In genomic region chr13:65241627-65242318, GRCm38 (mm10) we compare ENCODE assay signal across 10 mouse cellular contexts. TPM values are rescaled to one million over a fixed set of nuclear protein-coding genes. Genes with fewer than 3 reads are reported as not detected.
A peak's percentile ranks its signal among the peaks of the same experiment; 100 is the strongest.
DNase-seq lines count a peak whose midpoint lies in the region; ATAC-seq lines count a peak whose summit lies in the region.
"Had no signal": no experiment of that assay in that cellular context is flagged by ENCODE, and none has a peak within 500 bp of the region (broad histone marks: within the 10 kb centered on the region; RNA-seq: fewer than 3 reads in every experiment).

No protein-coding gene starts in this region.

- peaks cover 8% of the 10 kb centered on the region; the same call in 1 of the 2 replicates for H3K36me3 ChIP-seq in hindbrain, embryonic 15.5 days

- peak; percentile 29; the same call in 1 of the 2 replicates for ATAC-seq in hindbrain, embryonic 15.5 days (ENCODE audit: low FRiP score, low read depth)
- no peak; the same call in 1 of the 2 replicates for ATAC-seq in monocyte, adult 5-6 weeks (replicated peaks; ENCODE audit: insufficient number of reproducible peaks, low FRiP score, low TSS enrichment, poor library complexity, severe bottlenecking)

- H3K9me3 ChIP-seq in hindbrain, embryonic 15.5 days = peaks cover 11% of the 10 kb centered on the region

- DNase-seq in cerebellum, adult 9-11 months = peak; percentile 85
- no peak for DNase-seq in cerebellum, postnatal 25 days
- DNase-seq in B cell, adult 2 months = peak; percentile 49 to 54
- DNase-seq in embryo, embryonic 11 days = peak; percentile 21
- DNase-seq in lung, postnatal 4 days = peak; percentile 37 to 44
- DNase-seq in spleen, adult 12 weeks (ENCODE audit: low spot score) = peak; percentile 26

- no peaks in the 10 kb centered on the region for H3K27me3 ChIP-seq in hindbrain, embryonic 15.5 days
- H3K27me3 ChIP-seq: Patski had no signal

- peak overlapping the region; percentile 66 for H3K4me3 ChIP-seq in hindbrain, embryonic 15.5 days

- H3K4me1 ChIP-seq in hindbrain, embryonic 15.5 days (replicated peaks) = peaks cover 19% of the 10 kb centered on the region

- peak overlapping the region; percentile 100 for H3K4me2 ChIP-seq in hindbrain, embryonic 15.5 days

- H3K9ac ChIP-seq in hindbrain, embryonic 15.5 days = peak overlapping the region; percentile 79

- 3% methylated on average over 51 of the region's 51 CpGs for WGBS in hindbrain, embryonic 15.5 days

- peak overlapping the region; percentile 95 for H3K27ac ChIP-seq in hindbrain, embryonic 15.5 days (replicated peaks)

RNA-seq across cellular contexts. Expression of gene Gm10775, which starts 17.6 kb away (rescaled TPM):
- polyA plus RNA-seq in hindbrain, embryonic 15.5 days (2015; fragmentation: Nextera tagmentation; extraction: Ambion mirVana) = 0.25 and 0.26 TPM in 2 replicates
- not detected in 3 replicates for total RNA-seq in monocyte, adult 5-6 weeks (2017)
- total RNA-seq: hematopoietic stem cell, adult 5-6 weeks had no signal
- polyA plus RNA-seq: Patski had no signal

RNA-seq across cellular contexts. Expression of gene Nlrp4f, which starts 36.0 kb away (rescaled TPM):
- polyA plus RNA-seq in hindbrain, embryonic 15.5 days (2015; fragmentation: Nextera tagmentation; extraction: Ambion mirVana) = 0.16 TPM in 1 of 2 replicates, not detected in the other
- not detected in 3 replicates for total RNA-seq in monocyte, adult 5-6 weeks (2017)
- total RNA-seq: hematopoietic stem cell, adult 5-6 weeks had no signal
- polyA plus RNA-seq: Patski had no signal

RNA-seq across cellular contexts. Expression of gene Zfp369, which starts 36.8 kb away (rescaled TPM):
- polyA plus RNA-seq in hindbrain, embryonic 15.5 days (2015; fragmentation: Nextera tagmentation; extraction: Ambion mirVana) = 14.1 and 15.1 TPM in 2 replicates
- 20.6 to 43.1 TPM (median 27.9 TPM) in 3 replicates for total RNA-seq in monocyte, adult 5-6 weeks (2017)

Comparison
In these comparisons a context has a peak if more than half of its experiments do, and no peak if none do; other contexts are left out.
1. DNase-seq: peak in cerebellum, adult 9-11 months (single experiment), B cell, adult 2 months (2 of 2), embryo, embryonic 11 days (single experiment), lung, postnatal 4 days (2 of 2) and spleen, adult 12 weeks (single experiment); none in cerebellum, postnatal 25 days (0 of 2).